Mouse (Mus musculus): ENCODE data around the gene Mical3.

Mical3 gene

DNA sequence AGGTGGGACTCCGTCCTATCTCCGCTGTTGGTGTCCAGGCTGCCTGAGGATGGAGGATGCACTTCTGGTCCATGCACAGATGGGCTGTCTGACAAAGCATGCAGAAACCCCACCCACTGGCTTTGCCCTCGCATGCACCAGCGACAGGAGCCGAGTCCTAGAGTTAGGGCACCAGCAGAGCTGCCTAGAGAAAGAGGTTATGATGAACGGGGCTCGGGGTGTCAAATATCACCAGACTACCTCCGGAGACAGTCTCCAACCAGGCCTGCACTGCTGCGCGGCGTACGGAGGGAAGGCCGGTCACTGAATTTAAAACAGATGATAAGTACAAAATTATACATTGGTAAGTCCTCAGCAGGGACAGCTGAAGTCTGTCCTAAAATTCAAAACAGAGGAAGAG is 165.0 kb downstream of the Mical3 start:
- no peak for DNase-seq (ENCODE audit: low spot score in 2 of 2)

- no peak for DNase-seq (ENCODE audit: low spot score in 2 of 2)
Observed at GRCm38 (mm10) chr6:120964179-120964578, 166.6 kb downstream of the Mical3 start.

DNA sequence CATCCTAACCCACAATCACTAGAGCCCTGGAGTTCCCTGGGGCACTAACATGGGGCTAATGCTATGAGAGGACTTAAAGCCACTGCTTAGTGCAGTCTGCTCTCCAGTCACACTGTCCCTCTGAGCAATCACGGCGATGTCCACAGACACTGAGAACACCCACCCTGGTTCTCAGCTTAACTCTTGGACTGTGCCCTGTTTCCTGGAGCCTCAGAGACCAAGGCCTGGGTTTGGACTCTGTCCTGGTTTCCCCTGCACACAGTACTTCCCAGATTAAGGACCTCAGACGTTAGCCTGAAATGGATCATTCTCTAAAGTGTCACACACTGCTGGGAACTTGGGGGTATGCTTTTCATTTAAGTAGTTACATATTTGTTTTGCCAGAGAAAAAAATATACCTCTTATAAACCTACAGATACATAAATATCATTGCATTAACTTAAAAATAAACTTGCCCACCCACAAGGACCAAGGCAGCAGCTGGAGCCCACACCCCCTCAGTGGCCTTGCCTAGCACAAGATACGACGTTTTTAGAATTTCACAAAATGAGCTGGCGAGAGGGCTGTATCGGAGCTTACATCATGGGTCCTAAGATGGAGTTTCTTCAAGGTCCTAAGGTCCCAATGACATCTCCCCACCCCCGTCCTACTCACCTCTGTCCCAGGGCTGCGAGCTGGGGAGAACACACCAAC is 170.3 kb downstream of the Mical3 start:
- DNase-seq (ENCODE audit: low spot score in 2 of 2): no peak

- DNase-seq (ENCODE audit: low spot score in 2 of 2): no peak
Observed at GRCm38 (mm10) chr6:120957331-120957730, 173.5 kb downstream of the Mical3 start.

DNA sequence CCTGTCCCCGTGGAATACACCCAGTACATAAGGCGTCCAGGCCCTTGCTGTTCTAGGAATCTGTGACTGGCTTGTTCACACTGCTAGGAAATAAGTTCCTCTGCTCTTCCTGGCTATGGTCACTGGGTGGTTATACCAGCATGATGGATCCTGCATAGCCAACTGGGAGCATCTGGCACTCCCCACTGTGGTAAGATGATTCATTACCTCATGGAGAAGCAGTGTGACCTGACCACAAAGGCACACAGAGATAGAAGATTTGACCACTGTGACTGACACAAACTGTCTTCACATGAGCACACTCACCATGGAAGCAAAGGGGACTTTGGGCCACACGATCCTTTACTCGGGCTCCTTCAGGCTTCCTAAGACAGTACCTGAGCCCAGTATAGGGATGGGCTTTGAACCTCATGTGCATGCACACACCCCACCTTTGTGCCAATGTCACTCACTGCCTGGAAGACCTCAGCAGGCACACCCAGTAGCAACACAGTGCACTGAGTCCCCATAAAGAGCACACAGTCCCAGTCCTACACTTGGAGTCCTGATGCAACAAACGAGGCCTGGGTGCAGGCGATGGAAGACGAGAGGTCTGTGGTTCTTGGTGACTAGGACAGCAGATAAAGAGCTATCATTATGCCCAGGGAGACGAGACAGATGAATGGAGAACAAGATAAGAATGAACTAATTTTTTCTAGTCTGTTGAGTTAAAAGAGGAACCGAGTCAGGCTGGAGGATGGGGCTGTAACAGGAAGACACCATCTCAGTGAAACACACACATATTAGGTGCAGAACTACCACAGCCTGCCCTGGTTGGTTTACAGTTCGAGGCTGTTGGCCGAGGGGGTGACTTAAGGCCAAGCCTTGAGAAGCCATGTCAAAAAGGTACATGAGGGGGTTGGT is 174.3 kb downstream of the Mical3 start:
- no peak for DNase-seq (ENCODE audit: low spot score in 2 of 2)

DNA sequence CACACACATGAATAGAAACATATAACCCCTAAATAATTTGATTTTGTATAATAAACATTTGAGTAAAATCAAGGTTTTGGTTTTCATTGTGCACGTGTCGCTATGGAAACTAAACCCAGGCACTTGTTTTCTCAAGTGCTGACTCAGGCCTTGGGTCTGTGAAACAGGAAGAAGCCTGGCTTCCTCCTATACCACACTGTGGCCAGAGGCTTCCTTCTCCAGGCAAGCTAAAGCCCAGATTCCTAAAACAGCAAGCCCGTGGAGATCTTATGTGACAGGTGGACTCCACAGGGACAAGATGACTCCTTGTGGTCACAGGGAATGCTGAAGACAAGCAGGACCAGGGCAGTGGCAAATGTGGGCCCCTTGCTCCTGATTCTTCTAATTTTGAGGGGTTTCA is 175.6 kb downstream of the Mical3 start:
- DNase-seq (ENCODE audit: low spot score in 2 of 2): no peak

- DNase-seq (ENCODE audit: low spot score in 2 of 2): no peak
Observed at GRCm38 (mm10) chr6:120954241-120954640, 176.6 kb downstream of the Mical3 start.

DNA sequence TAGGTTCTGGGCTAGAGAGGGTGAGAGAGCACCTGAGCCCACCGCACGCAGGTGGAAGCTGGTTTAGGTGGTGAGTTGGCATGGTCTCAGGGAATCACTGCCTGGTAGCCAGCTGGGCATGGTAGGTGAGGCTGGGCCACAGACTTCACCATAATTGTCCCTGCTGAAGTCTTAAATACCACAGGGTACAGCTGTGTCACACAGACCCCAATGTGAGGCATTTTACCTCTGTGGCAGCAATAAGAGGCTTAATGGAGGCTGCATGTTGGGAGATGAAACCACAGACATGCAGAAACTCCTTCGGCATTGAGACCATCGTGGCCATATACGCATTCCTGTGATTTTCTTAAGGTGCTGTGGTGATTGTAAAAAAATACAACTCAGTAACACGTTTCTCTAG is 178.3 kb downstream of the Mical3 start:
- no peak for DNase-seq (ENCODE audit: low spot score in 2 of 2)

- no peak for DNase-seq (ENCODE audit: low spot score in 2 of 2)
Observed at GRCm38 (mm10) chr6:120951311-120951710, 179.5 kb downstream of the Mical3 start.

DNA sequence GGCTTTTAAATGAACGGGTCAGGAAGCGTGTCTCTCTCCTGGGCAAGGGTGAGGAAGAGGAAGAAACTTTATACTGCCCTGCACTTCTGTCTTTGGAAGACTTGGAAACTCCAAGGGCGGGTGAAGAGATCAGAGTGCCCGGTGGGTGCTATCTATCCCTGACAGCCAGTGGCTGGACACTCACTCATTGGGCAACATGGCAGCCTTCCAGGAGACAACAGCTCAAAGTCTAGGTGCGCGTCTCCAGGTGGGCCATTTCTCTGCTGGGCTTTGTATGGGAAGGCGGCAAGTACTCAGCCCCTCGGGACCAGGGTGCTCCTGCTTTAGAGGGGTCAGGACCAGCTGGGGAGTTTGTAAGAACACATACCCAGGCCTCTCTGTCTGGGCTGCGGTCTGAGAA is 185.3 kb downstream of the Mical3 start:
- DNase-seq (ENCODE audit: low spot score in 2 of 2): no peak

GRCm38 (mm10) chr6:120943964-120944363 is 186.8 kb downstream of the Mical3 start:
- no peak for DNase-seq (ENCODE audit: low spot score in 2 of 2)

DNA sequence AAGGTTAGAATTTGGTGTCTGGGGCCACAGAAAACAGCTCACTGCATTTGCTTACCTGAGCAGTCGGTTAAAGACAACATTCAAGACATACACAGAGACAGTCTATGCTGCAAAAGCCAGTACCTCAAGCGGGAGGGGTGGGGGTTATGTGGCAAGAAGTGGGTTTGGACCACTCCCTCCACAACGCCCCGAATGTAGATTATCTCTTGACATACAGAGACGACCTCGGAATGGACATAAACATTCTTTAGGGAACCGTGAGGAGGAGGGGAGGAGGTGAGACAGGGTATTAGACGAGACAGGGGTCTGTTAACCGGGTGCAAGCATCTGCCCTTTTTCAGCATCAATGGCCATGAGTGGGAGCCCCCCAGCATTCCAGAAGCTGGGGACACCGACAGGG is 187.2 kb downstream of the Mical3 start:
- DNase-seq (ENCODE audit: low spot score in 2 of 2): no peak

DNA sequence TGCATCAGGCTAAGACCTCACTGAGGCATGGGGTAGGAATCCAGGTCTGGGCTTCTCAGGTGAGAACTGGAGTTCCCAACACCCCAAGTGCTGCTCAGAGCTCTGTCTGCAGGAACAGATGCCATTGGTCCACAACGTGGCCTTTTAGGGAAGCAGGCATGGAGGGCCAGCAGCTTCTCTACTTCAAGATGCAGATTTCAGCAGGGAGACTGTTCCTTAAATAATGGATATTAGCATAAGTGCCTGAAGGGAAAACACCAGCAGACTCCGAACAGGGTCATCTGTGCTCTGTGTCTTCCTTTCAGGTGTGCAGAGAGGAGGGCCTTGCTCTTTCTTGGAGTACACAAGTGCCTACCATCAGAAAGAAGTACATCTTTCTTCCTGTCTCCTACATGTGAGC is 187.7 kb downstream of the Mical3 start:
- DNase-seq (ENCODE audit: low spot score in 2 of 2): no peak

DNA sequence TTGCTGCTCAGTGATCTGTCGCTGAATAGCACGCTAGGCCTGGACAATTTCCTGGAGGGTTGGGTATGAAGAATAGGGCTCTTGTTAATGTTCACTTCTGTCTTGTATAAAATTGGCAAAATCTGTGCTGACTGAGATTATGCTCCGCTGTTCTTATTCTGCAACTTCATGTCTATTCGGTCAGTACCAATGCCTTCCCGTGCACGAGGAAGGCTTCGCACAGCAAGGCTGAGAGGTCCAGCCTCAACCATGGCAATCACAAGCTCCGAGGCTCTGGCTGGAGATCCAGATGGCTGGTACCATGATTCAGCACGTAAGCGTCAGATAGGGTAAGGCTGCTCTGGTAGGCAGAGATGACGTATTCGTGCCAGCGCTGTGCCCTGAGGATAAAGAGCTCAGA is 189.2 kb downstream of the Mical3 start:
- DNase-seq (ENCODE audit: low spot score in 2 of 2): no peak

GRCm38 (mm10) chr6:120941084-120941481 is 189.7 kb downstream of the Mical3 start:
- DNase-seq (ENCODE audit: low spot score in 2 of 2): no peak

DNA sequence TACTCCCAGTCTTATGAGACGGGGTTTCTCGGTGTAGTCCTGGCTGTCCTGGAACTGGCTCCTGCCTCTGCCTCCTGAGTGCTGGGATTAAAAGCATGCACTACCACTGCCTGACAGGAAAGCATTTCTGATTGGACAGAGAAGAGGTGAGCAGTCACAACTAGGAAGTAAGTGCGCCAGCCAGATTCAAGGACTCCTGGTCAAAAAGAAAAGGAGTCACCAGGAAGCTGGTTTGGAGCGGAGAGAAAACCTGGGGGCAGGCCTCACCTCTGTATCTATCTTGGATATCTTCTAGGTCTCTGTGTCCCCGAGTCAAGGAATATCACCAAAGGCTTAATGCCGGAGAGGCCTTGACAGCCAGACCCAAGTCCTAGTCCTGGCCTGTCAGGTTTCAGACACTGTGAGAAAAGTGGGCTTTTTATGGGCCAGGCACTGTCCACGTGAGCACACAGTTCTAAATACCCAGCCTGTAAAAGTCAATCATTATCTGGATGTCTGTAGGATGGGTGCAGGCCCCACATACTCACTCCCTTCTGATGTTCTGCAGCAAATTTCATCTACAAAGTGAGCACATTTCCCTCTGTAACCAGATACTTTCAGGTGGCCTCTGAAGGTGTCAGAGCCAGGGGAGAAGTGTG is 190.2 kb downstream of the Mical3 start:
- no peak for DNase-seq (ENCODE audit: low spot score in 2 of 2)

GRCm38 (mm10) chr6:120939783-120940182 is 191.0 kb downstream of the Mical3 start:
- no peak for DNase-seq (ENCODE audit: low spot score in 2 of 2)

DNA sequence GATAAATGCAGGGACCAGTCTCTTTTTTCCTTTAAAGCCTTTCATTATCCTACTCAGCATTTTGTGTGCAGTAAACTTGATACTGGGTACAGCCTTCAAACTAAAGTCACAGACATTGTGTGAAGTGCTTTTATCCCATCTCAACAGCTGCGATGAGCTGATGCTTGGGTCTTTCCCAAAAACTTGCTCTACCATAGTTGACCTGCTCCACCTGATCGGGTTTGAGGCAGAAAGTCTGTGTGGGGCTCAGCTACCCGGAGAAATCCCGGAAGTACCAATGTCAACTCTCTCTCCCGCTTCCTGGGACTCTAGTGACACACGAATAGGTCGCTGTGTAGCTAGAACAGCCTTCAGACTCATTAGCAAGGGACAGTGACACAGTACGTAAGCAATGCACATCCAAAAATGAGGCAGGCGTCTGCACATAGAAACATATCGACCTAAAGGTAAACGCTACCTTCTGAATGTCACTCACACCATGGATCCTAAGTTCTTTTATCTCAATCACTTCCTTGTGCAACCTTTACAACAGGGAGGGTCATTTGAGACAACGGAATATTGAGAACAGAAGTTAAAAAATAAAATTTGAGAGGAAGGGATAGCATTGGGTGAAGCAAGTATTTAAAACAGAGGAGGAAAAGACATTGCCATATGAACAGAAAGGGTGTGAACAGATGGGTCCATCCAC is 191.9 kb downstream of the Mical3 start:
- DNase-seq (ENCODE audit: low spot score in 2 of 2): no peak

DNA sequence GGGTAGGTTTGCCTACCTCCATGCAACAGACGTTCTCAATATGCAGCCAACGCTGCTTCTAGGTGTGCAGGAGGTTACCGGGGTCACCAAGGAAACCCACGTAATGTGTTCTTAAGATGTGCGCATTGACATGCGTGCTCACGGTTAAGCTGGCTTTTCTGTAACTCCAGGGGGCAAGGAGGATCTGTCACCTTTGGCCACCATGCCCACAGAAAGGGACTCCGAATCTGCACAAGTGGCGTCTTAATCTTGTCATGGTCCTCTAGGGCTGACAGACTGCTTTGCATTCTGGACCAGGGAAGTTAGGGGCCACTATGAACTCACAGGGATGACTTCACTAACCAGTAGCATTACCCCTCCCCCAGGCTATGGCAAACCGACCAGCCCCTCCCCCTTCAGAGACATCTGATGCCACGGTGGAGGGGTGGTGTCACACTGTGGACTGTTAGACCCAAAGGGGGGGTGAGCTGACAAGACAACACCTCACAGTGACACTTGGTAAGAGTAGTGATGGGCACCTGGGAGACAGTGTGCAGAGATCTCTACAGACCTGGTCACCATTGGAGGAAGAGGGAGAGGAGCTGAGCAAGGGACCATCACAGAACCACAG is 192.7 kb downstream of the Mical3 start:
- no peak for DNase-seq (ENCODE audit: low spot score in 2 of 2)

DNA sequence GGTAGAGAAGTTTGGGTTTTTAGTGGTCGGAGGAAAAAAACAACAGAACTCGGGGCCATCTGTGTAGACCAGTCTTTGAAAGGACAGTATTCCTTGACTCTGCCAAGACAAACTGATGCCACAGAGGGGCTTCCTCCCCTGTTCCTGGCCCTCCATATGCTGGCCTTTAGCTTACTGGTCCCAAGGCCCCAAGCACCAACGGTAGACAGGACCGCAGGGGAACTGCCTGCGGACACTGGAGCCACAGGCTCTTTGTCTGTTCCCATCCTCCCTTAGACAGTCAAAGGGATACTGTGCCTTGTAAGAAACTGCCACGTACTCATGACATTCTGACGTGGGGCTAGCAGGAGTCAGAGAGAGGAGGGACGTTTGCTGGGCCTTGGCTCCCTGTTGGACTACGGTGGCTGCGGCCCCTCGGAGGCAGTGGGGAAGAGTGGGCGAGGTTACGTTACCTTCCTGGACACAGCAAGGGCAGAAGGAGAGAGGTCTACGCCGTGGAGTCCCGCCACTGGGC is 193.6 kb downstream of the Mical3 start:
- DNase-seq (ENCODE audit: low spot score in 2 of 2): no peak

GRCm38 (mm10) chr6:120934176-120934575 is 196.6 kb downstream of the Mical3 start:
- DNase-seq (ENCODE audit: low spot score in 2 of 2): no peak

All from spleen, postnatal 14 days (tissue).